Mouse (Mus musculus) CH12.LX (cell line): ENCODE measurements around the gene Mboat1.

ENCODE experiments used
- CHD1 ChIP-seq: IDR thresholded peaks from 2 replicates; pipeline ENCODE4 v1.6.1; 2012; ENCODE audit warnings: low read depth, low read length, improper control_type of control experiment, inconsistent platforms
- CTCF ChIP-seq, 2 experiments: IDR thresholded peaks in 1 of 2; conservative IDR thresholded peaks in 1 of 2; 2 replicates each; pipeline ENCODE4 v1.5.1; 2011 to 2012; ENCODE audit warnings: low read depth in 2 of 2, low read length in 2 of 2, improper control_type of control experiment in 1 of 2, inconsistent platforms in 1 of 2, mild to moderate bottlenecking in 1 of 2, moderate library complexity in 1 of 2
- E2F4 ChIP-seq: IDR thresholded peaks from 2 replicates; pipeline ENCODE4 v1.6.1; 2011; ENCODE audit warnings: low read depth, low read length, improper control_type of control experiment; ENCODE audit not compliant: insufficient replicate concordance
- HCFC1 ChIP-seq: IDR thresholded peaks from 2 replicates; pipeline ENCODE4 v1.6.1; 2012; ENCODE audit warnings: low read depth, mild to moderate bottlenecking, inconsistent platforms, low read length, improper control_type of control experiment
- MAZ ChIP-seq: IDR thresholded peaks from 2 replicates; pipeline ENCODE4 v1.6.1; 2012; ENCODE audit warnings: low read depth, mild to moderate bottlenecking, inconsistent platforms, low read length, improper control_type of control experiment, moderate library complexity
- NELFE ChIP-seq: IDR thresholded peaks from 2 replicates; pipeline ENCODE4 v1.6.1; 2011; ENCODE audit warnings: low read depth, low read length, improper control_type of control experiment
- POLR2A ChIP-seq: IDR thresholded peaks from 2 replicates; pipeline ENCODE4 v1.6.1; 2011; ENCODE audit warnings: low read depth, mild to moderate bottlenecking, improper control_type of control experiment, low read length
- RCOR1 ChIP-seq: conservative IDR thresholded peaks from 2 replicates; pipeline ENCODE4 v1.6.1; 2012; ENCODE audit warnings: low read depth, mild to moderate bottlenecking, inconsistent platforms, low read length, improper control_type of control experiment
- UBTF ChIP-seq: IDR thresholded peaks from 2 replicates; pipeline ENCODE4 v1.6.1; 2012; ENCODE audit warnings: low read depth, mild to moderate bottlenecking, inconsistent platforms, low read length, improper control_type of control experiment, moderate library complexity
- USF2 ChIP-seq: conservative IDR thresholded peaks from 2 replicates; pipeline ENCODE4 v1.6.1; 2011; ENCODE audit warnings: low read depth, low read length, improper control_type of control experiment

DNA sequence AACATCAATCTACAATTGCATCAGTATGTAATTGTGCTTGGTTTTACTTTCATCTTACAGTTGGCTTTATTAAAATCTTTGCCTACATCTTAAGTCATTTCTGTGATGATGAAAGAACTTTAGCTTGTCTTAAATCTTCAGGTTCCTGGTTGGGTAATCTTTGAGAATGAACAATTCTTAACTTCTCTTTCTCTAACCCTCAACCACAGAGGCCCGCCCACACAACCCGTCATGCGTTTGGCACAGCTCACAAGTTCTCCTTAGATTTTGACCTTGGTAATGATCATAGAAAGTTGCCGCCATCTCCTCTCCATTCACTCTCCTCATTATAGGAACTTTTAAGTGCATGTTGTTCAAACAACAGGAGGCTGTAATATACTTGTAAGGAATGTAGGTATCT lies 18.0 kb downstream of the Mboat1 start:
- TF ChIP-seq CTCF (conservative IDR thresholded peaks at IDR 0.05 in 1 of 2, IDR thresholded peaks at IDR 0.05 in 1 of 2; ENCODE audit: low read depth in 2 of 2, low read length in 2 of 2) (no peak), USF2 (no peak), CHD1 (no peak), MAZ (no peak), UBTF (no peak), POLR2A (no peak), RCOR1 (no peak), NELFE (no peak), E2F4 (no peak), HCFC1 (no peak)
